Mouse (Mus musculus) 3134 (cell line): ENCODE results near the gene Urod.

Experiments used
- DNase-seq: peaks from one replicate; pipeline ENCODE4 v3.0.0-alpha.2; 2011; ENCODE audit warnings: low spot score; ENCODE audit not compliant: insufficient read length; ENCODE audit errors: extremely low read depth

Urod gene

DNA sequence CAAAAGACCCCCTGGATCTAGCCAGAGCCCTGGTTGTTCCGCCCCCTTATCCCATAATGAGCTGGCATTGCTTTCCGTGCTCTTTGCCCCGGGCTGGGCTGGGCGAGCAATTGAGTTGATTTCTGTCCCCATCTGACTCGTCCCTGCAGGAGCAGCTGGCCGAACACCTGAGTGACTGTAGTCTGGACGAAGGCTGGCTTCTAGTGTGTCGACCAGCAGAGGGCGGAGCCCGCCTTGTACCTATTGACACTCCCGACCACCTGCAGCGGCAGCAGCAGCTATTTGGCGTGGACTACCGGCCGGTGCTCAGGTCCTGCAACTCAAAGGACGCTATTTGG, 1.6 kb upstream of the Urod start:
- no peak for DNase-seq

DNA sequence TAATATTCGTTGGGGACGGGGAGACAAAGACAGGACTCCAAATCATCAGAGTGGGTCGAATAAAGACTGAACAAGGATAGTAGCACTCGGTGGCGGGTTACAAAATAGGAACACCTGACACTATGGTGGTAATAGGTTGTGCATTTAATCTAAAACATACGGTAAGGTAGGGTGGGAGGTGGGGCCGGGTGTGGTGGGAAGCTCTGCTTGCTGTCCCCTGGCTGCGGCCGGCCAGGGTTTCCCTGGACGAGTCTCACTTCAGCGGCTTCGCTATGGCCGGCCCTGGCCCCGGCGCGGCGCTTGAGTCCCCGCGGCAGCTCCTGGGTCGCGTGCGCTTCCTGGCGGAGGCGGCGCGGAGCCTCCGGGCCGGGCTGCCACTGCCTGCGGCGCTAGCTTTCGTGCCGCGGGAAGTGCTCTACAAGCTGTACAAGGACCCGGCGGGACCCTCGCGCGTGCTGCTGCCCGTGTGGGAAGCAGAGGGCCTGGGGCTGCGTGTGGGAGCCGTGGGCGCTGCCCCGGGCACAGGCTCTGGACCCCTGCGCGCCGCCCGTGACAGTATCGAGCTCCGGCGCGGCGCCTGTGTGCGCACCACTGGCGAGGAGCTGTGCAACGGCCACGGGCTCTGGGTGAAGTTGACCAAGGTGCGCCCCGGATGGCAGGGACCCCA, 1.1 kb upstream of the Urod start, which contains the start of gene Hectd3:
Hectd3 (plus strand) TSS at position 187 of the 667 bp plus-strand sequence.
- DNase-seq = peak; percentile 70

GRCm38 (mm10) chr4:116991366-116991765, 2.8 kb downstream of the Urod start:
- no peak for DNase-seq

GRCm38 (mm10) chr4:116989731-116990130, 4.5 kb downstream of the Urod start:
- no peak for DNase-seq

DNA sequence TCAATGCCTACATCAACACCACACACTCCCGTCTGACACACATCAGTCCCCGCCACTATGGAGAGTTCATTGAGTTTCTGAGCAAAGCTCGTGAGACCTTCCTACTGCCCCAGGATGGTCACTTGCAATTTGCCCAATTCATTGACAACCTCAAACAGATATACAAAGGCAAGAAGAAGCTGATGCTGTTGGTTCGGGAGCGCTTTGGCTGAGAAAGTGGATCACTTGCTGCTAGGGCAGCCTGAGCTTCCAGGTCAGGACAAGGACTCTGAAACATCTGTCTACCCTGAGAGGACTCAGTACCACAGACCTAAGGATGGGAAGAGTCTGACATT, 7.1 kb downstream of the Urod start:
- DNase-seq = no peak

- DNase-seq = peak; percentile 90
Measured at GRCm38 (mm10) chr4:116986400-116987121, 7.7 kb downstream of the Urod start.

DNA sequence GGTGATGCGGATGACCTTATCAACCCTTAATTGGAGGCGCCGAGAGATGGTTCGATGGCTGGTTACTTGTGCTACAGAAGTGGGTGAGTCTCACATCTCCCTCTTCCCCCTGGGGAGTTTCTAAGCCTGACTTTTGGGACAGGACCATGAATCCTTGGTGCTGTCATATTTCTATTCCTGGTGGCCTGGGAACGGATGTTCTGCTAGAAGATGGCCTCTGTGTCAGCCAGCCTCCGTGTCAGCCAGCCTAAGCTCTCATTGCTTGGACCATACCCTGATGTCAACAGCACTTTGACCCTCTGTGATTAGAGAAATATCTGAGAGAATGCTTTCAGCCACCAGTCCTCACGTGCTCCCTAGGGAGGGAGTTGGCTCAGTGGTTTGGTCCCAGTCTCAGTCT, 8.5 kb downstream of the Urod start:
- DNase-seq = no peak

GRCm38 (mm10) chr4:116976503-116976902, 17.7 kb downstream of the Urod start:
- no peak for DNase-seq

- no peak for DNase-seq
Measured at GRCm38 (mm10) chr4:116954951-116955350, 39.3 kb downstream of the Urod start.

- DNase-seq = peak; percentile 8
Measured at GRCm38 (mm10) chr4:116951642-116952041, 42.6 kb downstream of the Urod start.

DNA sequence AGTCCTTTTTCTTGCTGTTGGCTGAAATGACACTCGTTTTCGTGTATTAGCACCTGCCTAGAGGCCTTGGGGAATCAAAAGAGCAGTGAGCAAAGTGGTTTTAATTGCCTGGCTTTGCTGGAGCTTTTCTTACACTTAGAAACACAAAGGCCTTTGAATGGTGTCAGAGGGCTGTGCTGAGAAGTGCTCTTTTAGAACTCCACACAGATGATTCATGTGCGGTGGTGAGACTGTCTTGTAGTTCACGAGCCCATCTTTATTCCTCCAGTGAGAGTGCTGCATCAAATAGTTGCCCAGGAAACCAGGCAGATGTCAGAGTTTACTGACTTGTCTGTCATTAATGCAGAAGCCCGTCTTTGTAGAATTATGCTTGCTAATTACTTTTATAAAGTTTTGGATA, 50.2 kb downstream of the Urod start:
- DNase-seq = no peak

DNA sequence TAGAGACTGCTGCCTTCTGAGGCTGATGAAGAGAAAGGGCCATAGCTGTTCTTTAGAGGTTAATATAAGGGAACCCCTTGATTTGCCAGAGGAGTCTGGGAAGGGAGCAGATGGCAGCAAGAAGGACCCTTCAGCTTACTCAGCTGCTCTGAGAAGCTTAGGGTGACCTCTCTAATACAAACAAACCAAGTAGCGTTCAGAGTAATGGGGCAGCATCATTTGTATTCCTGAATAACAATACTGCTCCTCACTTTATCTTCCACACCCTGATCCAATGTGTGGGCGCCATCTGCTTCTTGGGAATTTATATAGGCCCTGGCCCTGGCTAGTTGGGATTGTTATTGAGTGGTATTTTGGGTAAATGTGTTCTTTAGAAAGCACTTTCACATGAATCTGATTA, 51.5 kb downstream of the Urod start:
- DNase-seq = no peak
